Mouse (Mus musculus) layer of hippocampus, adult 18-20 months (tissue): Measurements from ENCODE around the gene 4921536K21Rik. TPM values are rescaled to one million over a fixed set of nuclear protein-coding genes. Genes with fewer than 3 reads are reported as not detected.
"Not testable (repeated sequence)": the region's sequence is repeated elsewhere in the genome, so short reads cannot be mapped to it uniquely, and the experiment has no call there.

Source experiments
- DNase-seq, 2 experiments: peaks; one replicate each; pipeline ENCODE4 v3.0.0; 2022; ENCODE audit warnings: low spot score in 2 of 2
- total RNA-seq, 2 experiments: library from RNA; stranded (reverse); gene quantifications; 2 replicates each; pipeline ENCODE4 v1.2.3; 2021

Gene 4921536K21Rik
- total RNA-seq, 2 experiments from 2014 or later, result 0.20 to 0.67 TPM

- peak in 1 of 2 experiments; percentile 69 for DNase-seq
Measured at GRCm38 (mm10) chr11:3912100-3912874, 17.4 kb upstream of the 4921536K21Rik start.

- DNase-seq, result not testable (repeated sequence)
Measured at GRCm38 (mm10) chr11:3911440-3911839, 16.5 kb upstream of the 4921536K21Rik start.

- DNase-seq, result no peak
Measured at GRCm38 (mm10) chr11:3910513-3911310, 15.8 kb upstream of the 4921536K21Rik start.

DNA sequence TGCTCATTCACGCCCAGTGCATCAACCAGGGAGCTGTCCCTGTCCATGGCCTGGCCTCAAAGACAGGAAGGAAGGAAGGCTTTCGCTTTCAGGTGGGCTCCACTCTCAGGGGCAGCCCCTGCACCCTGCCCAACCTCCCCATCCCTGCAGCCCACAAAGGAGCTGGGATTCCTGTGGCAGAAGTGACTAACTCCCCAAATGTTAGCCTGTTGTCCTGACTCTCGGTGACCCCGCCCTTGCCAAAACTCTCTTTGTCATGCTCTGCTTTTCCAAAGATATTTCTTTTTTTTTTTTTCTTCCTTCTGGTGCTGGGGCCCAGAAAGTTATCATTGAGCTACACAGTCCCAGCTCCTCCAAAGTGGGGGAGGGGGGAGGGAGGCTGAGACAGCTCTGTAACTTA, 14.3 kb upstream of the 4921536K21Rik start:
- no peak for DNase-seq

GRCm38 (mm10) chr11:3905446-3905845, 10.5 kb upstream of the 4921536K21Rik start:
- no peak for DNase-seq

DNA sequence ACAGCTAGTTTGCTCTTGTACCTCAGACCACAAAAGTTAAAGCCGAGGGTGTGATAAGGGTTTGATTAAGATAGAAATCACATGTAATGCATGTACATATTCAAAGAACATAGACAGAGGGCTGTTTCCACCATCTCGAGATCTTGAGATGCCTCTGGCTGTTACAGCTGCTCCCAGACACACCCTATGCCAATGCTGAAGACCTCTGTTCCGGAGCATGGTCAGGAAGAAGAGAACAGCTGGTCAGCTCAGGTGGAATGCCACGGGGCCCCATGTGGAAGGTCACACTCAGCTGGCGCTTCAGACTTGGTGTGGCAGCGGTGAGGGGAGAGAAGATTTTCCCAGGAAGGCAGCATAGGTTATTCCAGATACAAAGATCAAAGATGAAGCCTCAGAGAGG, 9.8 kb upstream of the 4921536K21Rik start:
- no peak for DNase-seq

GRCm38 (mm10) chr11:3903046-3903445, 8.1 kb upstream of the 4921536K21Rik start:
- DNase-seq, result peak; percentile 46 to 66

DNA sequence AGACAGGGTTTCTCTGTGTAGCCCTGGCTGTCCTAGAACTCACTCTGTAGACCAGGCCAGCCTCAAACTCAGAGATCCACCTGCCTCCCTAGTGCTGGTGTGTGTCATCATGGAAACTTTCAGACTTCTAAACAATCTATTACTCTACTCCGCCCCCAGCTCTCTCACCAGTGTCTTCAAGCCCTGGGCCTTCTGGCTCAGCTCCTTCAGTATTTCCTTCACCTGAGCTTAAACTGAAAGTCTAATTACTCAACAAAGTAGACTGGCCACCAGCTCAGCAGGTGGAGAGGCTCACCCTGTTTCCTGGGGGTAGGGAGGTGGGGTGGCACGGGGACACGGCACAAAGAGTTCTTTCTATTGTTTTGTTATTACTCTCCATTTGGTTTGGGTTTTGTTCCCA, 7.6 kb upstream of the 4921536K21Rik start:
- DNase-seq, result no peak

- DNase-seq, result no peak
Measured at GRCm38 (mm10) chr11:3900296-3900695, 5.4 kb upstream of the 4921536K21Rik start.

DNA sequence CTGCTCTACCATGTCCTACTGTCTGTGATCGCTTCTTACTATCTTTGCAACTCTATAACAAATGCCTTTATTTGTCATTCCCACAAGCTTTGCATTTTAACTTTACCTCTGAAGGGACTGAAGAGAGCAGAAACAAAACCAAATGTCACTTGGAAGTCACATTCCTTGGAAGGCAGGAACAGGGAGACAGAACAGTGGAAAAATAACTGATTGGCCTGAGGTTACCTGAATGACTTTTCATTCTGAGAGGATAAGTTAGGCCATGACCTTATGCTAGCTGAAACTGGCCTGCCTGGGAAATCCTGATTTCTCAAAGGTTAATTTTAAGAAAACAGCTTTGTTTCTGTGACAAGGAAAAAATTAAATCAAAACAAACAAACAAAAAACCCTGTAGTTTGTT, 1.0 kb upstream of the 4921536K21Rik start:
- DNase-seq, result no peak

- DNase-seq, result peak in 1 of 2 experiments; percentile 30
Measured at GRCm38 (mm10) chr11:3895458-3895857, 560 bp upstream of the 4921536K21Rik start.

GRCm38 (mm10) chr11:3893970-3894369, 928 bp downstream of the 4921536K21Rik start:
- no peak for DNase-seq

DNA sequence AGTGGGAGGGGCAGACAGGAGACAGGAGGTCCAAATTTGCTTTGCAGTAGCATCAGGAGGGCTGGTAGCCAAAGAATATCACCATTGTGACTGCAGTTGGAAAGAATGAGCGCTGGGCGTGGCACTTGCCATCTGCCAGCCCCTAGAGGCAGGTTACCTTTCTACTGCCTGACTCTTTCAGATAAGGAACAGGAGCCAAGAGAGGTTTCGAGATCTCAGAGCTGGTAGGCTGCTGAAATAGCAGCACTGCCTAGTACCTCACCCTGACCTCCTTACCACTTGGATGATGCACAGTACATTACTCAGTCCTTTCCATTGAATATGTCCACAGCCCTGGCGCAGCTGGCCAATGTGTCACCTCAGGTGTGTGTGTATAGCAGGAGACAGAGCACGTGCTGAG, 7.6 kb downstream of the 4921536K21Rik start:
- DNase-seq, result no peak

DNA sequence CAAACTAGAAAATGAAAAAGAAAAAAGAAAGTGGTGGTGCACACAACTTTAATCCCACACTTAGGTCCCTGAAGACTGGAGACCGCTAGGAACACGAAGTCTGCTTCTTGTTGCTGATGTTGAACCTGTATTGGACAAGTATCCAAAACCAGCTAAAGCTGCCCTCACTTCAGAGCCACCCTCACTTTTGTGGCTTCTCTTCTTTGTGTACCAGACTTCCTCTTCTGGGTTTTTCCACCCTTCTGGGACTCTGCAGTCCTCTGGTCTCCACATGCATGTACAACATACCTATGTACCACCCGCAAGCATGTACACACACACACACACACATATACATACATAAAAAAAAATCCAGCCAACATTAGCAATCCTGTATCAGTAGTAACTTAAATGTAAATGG, 11.2 kb downstream of the 4921536K21Rik start:
- no peak for DNase-seq

DNA sequence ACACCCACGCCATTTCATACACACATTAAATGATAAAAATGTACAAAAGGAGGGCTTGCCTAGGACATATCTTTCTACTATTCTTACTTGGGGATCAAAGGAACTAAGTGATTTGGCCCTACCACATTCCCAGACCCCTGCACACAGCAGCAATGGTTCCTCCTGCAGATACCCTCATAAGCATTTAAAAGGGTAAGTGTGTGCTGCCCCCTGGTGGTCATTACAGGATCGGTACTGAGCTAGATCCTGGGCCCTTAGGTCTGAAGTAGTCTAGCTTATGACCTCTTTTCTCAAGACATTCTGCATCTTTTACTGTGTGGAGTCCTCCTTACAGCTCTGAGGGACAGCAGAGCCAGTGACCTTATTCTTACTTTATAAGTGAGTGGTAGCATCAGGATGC, 15.1 kb downstream of the 4921536K21Rik start:
- peak; percentile 56 to 92 for DNase-seq

GRCm38 (mm10) chr11:3878660-3879059, 16.2 kb downstream of the 4921536K21Rik start:
- no peak for DNase-seq

GRCm38 (mm10) chr11:3876419-3876818, 18.5 kb downstream of the 4921536K21Rik start:
- peak; percentile 38 to 79 for DNase-seq

DNA sequence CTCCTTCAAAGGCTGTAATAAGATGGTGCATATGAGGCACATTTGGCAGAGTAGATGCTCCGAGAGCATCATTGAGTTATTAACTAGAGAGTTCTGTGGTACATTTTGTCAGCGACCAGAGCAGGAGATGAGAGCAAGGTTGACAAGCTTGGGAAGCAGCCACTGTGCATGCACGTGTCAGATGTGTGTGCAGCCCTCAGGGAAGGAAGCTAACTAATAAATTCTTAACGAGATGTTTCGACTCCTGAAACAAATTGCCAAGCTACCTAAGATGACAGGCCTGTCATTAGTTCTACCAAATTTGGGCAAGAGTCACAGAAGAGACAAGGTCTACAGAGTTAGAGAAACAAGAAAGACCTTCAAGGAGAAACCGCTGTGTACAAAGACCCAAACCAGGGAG, 30.6 kb downstream of the 4921536K21Rik start:
- no peak for DNase-seq

- peak; percentile 66 to 85 for DNase-seq
Measured at GRCm38 (mm10) chr11:3863454-3864112, 31.3 kb downstream of the 4921536K21Rik start, which contains the start of gene Osbp2. Gene Osbp2, minus strand, starts transcription at chr11:3863903.

DNA sequence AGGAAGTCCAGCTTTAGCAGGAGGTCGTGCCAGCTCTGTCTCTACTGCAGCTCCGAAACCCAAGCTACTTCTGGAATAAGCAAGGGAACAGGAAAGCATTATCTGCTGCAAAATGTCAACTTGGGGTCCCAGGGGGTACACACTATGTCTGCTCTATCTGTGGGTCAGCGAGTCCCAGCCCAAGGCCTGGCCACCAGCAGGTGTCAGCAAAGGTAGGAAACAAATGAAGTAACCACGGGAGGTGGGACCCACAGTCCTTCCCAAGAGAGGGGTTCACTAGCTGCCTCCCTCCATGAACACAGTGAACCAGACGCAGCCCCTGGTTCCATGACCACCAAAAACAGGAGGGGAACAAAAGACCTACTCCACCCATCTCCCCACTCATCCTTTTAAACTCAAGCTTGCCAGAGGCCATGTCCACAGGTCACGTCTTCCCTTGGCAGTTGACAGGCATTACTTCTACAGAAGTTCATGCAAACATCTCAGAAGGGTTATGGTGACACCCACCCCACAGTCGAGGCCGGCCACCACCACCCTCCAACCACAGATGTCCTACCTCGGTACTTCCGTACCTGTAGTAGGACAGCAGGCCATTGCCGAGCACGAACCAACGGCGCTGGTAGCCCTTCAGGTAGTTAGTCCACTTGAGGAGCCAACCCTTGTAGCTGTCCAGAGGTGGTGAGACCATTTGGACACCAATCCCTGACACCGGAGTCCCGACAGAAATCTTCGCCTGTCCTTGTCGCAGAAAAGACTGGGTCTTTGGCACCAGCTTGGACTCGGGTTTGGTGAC, 32.0 kb downstream of the 4921536K21Rik start:
- no peak for DNase-seq

GRCm38 (mm10) chr11:3860361-3860760, 34.5 kb downstream of the 4921536K21Rik start:
- no peak for DNase-seq
